Mouse (Mus musculus) v-Abl transformed pro-B cells (cell line): ENCODE data around the gene Crkl.
"Not testable (repeated sequence)": the region's sequence is repeated elsewhere in the genome, so short reads cannot be mapped to it uniquely, and the experiment has no call there.

Experiments
- in situ Hi-C, 2 experiments: fragments of 400-800 bp; cut with MboI; formaldehyde crosslinking; loops; one replicate each; pipeline ENCODE4 v1.15.1; 2025; ENCODE audit not compliant: unreplicated experiment in 2 of 2

The Crkl gene

DNA sequence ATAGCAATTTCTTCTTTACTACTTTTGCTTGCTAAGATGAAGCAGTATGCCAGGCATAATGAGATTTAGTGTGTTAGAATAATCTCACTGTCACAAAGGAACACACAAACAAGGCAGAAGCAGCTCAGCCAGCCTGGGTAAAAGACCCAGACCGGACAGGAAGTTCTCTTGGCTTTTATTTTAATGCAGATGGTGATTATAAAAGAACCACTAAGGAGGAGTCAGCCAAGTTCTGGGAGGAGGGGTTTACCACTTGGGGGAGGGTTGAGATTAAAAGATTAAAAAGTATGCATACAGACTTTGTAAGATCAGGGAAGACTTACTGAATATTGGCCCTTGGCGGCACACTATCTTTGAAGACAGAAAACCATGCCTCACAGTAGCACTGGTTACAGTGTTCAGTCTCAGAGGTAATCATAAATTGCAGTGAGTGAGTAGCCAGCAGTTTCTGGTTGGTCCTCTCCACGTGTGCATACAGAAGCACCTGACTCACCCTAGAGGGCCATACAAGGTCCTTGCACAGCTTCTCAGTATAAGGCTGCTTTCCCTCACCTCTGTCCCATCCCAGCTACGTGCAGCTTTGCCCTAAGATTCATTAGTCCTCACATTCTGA is 26.6 kb downstream of the Crkl start:
- in situ Hi-C loops = loop anchor here in 1 of 2 experiments (10.0 kb wide), 1 partner anchor 136 kb away; the partner anchor contains the start of gene Smpd4

DNA sequence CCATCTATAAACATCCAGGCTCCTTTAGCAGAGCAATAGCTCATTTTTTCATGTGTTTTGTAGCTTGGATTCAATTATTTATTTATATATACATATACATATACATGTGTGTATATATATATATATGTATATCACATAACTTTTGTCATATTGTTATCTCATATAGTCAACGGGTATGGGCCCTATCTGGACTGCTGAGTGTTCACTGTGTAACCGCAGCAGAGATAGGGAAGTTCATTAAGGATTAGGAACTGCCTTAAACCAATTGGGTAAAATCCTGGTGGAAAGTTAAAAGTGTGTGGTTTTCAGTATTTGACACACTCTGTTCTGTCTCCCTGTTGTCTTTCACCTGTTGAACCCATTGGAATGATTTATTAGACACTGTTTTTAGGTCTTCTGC is 29.7 kb downstream of the Crkl start:
- in situ Hi-C loops = no loop called here

DNA sequence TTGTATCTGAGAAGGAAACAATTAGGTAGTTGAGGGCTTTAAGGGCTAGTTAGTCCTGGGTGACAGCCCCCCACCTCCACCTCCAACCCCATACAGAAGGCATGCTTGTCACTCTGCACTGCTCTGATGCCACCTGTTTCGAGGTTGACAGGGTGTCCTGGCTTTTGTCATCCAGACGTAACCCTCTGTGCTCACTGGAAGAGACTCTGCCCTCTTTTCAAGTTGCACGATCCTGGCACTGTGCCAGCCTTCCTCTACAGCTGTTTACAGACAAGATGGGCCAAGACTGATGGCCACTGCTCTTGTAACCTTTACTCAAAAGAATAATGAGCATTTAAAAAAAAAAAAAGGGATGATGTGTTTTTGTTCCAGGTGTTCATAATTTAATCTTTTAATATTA is 34.7 kb downstream of the Crkl start:
- in situ Hi-C loops = no loop called here

DNA sequence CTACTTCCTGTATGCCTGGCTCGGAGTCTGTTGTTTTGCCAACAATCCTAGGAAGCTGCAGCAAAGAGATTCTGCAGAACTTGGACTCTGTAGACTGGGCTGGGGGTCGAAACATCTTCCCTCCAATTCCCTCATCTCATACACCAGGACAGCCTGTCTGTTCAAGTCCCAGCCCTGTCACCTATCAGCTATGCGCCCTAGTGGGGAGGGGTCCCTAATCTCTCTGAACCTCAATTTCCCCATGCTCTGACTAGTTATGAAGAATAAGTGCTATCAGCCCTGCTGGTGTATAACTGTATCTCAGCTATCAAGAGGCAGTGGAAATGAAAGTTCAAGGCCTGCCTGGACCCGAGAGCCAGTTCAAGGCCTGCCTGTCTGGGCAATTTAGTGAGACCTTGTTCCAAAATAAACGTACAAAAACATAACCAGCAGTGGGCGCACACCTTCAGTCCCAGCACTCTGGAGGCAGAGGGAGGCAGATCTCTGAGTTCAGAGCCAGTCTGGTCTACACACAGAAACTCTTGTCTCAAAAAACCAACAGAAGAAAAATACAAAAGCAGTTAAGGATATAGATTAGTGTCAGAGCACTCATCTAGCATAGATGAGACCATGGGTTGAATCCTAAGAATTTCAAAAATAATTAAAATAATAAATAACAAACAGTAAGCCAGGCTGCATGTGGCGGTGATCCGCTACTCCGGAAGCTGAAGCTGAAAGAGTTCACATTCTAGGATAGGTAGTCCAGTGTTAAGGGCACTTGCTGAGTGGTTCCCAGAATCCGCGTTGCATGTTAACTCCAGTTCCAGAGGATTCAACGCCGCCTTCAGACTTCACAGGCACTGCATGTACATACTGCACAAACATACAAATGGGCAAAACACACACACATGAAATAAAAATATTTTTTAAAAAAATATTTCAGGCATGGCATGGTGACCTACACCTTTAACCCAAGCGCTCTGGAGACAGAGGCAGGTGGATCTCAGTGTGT is 37.0 kb downstream of the Crkl start:
- in situ Hi-C loops = no loop called here

DNA sequence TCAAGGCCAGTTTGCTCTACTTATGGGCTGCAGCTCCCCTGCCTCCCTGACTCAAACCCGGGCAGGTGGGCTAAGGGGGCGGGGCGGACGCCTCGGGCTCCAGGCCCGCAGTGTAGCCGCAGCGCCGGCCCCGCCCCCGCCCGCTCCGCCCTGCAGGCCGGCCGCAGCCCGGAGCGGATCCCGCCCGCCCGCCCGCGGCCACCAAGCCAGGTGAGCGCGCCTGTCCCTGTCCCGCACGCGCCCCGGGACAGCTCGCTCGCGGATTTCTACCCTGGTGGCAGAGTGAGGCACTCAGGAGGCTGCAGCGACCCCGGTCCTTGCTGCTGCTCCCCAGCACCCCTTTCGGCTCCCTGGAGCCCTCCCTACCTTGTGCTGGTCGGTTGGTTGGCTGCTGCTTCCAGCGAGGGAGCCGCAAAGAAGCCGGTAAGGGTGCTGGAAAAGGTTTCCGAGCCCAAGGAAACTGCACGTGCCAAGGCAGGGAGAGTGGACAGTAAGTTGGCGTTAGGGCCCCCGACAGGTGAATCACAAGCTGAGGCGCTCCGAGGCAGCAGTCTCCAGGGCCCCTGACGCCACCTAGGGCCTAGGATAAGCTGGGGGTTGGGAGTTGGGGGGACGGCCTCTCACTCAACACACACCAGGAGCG is 37.8 kb downstream of the Crkl start, which contains the start of gene Aifm3:
TSS of gene Aifm3 (plus strand) at position 143 of the 643 bp plus-strand sequence.
- in situ Hi-C loops = no loop called here

DNA sequence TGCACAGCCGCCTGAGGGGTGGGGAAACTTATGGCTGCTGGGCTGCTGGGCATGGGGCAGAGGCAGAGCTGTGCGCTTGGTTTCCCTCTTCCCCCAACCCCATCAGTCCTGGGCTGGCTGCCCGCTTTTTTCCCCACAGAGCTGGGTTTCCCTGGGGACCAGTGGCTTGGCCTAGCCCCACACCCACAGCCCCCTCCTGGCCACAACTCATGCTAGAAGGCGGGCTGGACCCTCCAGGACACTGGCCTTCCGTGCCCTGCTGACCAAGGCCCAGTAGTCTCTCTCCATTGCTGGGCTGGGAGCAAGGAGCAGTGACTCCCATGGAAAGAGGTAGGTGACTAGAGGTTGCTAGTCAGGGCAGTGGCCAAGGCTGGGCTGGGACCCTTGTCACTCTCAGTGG is 39.4 kb downstream of the Crkl start:
- in situ Hi-C loops = no loop called here

DNA sequence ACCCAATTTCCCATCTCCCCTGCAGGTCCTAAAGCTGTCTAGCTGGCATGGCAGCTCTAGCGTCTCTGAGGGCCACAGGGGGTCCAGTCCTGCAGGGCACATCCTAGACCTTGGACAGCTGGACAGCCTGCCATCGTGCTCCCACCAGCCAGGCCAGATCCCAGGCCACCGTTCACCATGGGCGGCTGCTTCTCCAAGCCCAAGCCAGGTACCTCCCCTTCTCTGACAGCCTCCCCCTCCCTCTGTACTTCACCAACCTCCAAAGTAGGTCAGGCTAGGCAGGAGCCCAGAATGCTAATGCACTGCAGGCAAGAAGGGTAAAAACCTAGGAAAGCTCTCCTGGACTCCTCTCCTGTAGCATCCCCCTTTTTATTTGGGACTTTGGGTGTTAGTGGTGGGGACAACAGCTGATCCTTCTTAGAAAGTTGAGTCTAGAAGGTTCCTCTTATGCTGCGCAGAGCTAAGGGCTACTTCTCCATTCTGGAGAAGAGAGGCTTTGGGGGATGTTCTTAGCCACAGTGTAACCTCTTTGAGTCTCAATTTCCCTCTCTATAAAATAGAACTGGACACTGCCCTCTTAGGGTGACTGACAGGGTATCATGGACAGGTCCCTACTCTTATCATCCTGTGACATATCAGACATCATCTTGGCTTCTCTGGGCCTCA is 40.2 kb downstream of the Crkl start:
- in situ Hi-C loops = no loop called here

DNA sequence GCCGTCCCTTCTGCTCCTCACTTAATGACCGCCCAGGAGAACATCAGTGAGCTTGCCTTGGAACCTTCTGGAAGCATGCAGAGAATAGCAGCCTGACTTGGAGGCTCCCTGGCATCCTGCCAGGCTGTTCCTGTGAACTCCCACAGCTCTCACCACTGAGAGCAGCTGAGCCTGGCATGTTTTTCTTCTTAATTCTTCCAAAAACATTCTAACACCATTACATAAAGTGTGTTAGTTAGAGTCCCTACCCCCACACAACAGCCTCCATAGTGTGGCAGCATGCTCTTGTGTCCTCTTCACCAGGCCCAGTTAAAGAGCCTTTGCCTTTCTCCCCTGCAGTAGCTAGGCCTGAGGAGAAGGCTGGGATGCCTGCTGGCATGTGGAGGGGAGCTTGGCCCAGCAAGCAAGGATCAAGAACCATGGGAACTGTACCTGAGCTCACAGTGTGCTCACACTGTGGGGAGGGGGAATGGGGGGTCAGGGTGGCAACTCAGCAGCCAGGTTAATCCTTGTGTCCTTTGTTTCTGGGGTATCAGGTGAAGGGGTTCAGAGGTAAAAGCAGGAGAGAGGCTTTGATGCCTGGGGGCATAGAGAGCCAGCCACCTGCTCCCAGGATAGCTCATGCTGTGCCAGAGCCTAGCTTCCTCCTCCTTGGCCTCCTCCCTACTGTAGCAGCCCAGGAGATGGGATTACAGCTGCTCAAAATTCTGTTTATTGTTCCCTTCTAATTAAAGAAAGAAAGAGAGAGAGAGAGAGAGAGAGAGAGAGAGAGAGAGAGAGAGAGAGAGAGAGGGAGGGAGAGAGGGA is 44.9 kb downstream of the Crkl start:
- in situ Hi-C loops = no loop called here

DNA sequence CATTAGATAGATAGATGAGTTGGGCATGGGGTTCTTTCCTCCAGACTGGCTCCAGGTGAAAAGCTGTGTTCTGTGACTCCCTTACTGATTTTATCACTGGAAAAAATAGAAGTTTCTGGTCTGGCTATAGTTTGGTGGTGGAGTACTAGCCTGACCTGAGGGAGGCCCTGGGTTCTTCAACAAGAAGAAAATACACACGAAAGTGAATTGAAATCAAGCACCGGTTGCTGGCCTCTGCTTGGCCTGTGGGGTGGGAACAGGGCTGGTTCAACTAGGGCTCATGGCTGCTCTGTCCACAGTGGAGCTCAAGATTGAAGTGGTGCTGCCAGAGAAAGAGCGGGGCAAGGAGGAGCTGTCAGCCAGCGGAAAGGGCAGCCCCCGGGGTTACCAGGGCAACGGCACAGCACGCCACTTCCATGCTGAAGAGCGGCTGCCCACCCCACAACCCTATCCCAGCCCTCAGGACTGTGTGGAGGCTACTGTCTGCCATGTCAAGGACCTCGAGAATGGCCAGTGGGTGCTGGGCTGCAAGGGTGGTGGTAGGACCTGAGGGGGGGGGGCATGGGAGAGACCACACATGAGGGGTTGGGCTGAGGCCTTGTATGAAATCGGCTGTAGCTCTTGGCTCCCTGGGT is 47.6 kb downstream of the Crkl start:
- in situ Hi-C loops = no loop called here

DNA sequence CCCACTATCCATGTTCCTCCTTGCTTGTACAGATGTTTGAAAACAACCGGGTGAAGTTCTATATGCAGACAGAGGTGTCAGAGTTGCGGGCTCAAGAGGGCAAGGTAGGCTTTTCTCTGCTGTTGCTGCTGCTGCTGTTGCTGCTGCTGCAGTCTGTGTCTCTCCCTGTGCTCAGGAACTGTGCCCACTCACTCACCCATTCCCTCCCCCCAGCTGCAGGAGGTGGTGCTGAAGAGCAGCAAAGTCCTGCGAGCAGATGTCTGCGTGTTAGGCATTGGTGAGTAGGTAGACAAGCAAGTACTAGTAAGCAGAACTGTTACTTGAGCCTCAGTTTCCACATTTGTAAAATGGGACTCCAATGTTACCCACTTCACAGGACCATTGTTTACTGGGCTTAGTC is 50.9 kb downstream of the Crkl start:
- in situ Hi-C loops = no loop called here

DNA sequence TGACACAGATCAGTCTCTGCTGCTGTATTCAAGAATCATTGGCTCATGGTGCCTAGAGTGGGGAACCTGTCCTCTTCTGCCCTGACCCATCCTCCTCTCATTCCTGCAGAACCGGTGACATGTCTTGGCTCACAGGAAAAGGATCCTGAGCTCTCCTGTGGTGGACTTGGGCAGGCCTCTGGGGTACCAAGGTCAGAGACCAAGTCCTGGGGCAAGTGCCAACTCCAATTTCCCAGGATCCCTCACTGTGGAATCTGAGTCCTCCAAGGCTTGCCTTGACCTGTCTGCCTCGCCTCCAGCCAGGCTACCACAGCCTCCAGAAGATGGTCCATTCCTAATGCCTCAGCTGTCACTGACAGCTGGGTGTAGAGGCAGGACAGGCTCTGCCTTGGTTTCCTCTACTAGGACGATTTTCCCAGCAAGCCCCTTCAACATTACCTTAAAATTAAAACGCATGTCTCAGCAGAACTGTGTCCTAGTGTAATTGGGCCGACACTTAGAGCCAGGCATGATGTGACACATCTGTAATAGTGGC is 55.3 kb downstream of the Crkl start:
- in situ Hi-C loops = no loop called here

DNA sequence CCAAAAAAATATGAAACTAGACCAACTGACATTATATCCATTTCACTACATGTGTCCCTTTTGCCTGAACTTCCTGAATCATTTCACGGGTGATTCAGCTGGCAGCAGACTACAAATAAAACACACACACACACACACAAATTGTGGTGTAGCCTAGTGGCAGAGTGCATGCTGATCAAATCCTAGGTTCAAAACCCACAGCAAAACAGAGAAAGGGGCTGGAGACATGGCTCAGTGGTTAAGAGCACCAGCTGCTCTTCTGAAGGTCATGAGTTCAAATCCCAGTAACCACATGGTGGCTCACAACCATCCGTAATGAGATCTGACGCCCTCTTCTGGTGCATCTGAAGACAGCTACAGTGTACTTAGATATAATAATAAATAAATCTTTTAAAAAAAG is 56.2 kb downstream of the Crkl start:
- in situ Hi-C loops = not testable (repeated sequence)

DNA sequence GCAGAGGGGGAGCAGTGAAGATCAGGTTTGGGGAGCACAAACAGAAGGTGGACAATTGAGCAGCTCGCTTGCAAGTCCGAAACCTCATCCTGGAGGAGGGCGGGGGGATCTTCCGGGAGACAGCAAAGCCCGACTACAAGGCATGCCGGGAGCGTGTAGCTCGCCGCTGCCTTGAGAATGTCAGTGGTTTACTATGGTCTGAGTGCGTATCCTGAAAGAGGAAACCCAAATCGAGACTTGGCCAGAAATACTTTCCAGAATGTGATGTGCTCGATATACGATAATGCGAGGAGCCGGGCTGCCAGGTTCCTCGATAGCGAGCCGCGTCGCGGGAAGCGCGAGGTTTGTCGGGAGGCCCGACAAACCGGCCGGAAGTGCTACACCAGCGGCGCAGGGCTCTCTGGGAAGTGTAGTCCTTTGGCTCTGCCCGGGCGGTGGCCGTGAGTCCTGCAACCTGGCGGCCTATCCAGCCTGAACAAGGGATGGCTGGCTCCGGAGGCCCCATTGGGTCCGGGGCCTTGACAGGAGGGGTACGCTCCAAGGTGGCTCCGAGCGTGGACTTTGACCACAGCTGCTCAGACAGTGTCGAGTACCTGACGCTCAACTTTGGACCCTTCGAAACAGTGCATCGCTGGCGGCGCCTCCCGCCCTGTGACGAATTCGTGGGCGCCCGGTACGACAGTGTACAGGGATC is 56.9 kb downstream of the Crkl start, which contains the start of gene Lztr1:
TSS of gene Lztr1 (plus strand) at position 143 of the 694 bp plus-strand sequence.
- in situ Hi-C loops = no loop called here

DNA sequence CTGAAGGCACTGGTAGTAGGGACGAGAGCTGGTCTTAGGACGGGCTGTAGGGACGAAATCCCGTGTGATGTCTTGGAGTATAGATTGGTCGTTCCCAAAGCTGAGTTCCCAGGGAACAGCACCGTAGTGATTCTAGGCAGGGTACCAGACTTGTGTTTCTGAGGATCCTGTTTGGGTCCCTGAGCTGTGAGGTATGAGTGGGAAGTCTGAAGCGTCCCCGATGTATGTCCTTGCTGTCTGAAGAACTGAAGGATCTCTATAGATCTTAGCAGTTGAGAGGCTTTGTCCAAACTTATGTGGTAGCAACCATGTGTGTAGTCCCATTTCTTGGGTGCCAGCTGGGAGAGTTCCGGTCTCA is 57.4 kb downstream of the Crkl start:
- in situ Hi-C loops = no loop called here

DNA sequence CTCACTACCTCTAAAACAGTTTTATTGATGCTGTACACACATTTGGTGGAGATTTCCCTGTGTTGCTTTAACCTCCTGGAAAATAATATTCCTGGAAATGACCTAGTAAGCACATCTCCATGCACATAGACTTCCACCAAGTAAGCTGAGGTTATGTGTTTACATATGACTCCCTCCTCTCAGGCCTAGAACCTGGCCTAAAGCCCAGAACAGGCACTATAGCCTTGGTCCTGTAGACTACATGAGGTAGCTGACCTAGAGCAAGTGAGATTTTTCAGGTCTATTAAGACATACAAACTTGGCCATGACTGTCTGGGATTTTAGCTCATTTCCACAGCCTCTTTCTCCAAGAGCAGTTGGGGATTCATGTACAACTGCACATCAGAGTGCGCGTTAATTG is 58.4 kb downstream of the Crkl start:
- in situ Hi-C loops = no loop called here

DNA sequence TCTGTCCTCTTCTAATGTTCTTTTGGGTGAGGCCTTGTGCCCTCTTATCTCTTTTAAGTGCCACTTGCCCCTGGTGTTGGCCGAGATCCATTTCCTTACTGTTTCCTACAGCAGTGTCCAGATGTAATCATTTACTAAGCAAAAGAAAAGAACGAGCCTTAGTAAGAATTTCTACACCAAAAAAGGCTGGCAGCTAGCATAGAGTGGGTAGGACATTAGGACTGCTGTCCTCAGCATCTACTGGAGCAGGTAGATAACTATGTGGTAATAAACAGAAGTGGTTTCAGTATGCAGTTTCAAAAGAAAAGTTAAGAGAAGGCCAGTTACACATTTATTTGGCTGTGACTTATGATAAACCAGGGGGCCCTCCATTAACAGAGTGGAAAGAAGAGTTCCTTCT is 58.9 kb downstream of the Crkl start:
- in situ Hi-C loops = no loop called here

DNA sequence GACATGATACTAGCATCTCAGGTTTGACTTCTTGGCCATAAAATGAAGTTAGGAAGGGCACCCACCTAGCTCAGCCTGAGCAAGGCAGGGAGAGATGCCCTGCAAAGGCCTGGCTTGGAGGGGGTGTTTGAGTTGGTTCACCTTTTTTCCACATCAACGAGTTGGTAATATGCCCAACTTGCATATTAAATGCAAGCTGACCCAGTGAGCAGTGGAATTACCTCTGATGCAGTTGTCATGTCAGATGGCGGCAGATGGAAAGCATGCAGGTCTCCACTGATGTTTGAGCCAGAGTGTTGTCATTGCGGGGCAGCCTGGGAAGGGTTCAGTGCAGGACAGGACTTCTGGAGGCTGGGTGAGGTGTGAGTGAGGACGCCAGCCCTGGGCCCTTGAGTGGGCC is 59.6 kb downstream of the Crkl start:
- in situ Hi-C loops = no loop called here

DNA sequence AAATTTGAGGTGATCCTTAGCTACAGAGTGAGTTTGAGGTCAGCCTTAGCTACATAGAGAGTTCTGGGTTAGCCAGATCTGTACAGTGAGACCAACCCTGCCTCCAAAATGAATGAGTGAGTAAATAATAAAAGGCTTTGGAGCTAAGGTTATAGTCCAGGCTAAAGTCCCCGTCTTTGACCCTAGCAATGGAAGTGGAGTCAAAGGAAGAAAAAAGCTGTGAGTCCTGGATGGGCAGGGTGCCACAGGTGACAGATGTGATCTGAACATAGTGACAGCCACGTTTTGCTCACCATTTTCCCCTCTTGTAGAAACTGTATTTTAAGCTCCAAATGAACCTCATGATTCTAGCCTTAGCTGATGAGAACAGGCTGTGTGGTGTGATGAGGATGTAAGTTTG is 67.1 kb downstream of the Crkl start:
- in situ Hi-C loops = no loop called here

DNA sequence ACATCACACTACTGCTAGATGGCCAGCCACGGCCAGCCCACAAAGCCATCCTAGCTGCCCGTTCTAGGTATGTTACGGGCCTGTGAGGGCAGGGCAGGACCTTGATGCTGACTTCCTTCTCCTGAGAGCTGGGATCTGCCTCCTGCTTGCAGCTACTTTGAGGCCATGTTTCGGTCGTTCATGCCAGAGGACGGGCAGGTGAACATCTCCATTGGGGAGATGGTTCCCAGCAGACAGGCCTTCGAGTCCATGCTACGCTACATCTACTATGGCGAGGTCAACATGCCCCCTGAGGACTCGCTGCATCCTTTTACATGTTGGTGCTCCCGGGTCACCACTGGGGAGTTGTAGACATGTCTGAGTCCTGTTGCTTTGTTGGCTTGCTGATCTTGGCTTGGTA is 72.4 kb downstream of the Crkl start:
- in situ Hi-C loops = no loop called here
